Mouse (Mus musculus) heart, embryonic 11.5 days (tissue): ENCODE measurements around the gene Pde4c. TPM values are rescaled to one million over a fixed set of nuclear protein-coding genes. Genes with fewer than 3 reads are reported as not detected.

Source experiments
- ATAC-seq: fragments of 200-750 bp; cut with Nextera tagmentation; replicated peaks from 2 replicates; pipeline ENCODE4 v1.8.0; 2017; ENCODE audit warnings: moderate library complexity; ENCODE audit not compliant: insufficient number of reproducible peaks, low FRiP score, low TSS enrichment
- H3K27ac ChIP-seq: fragments of 300-500 bp; sonication (generic); 2 replicates; pipeline ENCODE4 v1.5.1; 2014; ENCODE audit warnings: mild to moderate bottlenecking, low read depth, low read length
- H3K27me3 ChIP-seq: fragments of 300-500 bp; sonication (generic); 2 replicates; pipeline ENCODE4 v1.6.1; 2014; ENCODE audit warnings: mild to moderate bottlenecking, low read length, mixed read lengths; ENCODE audit not compliant: control insufficient read depth, insufficient read depth
- H3K36me3 ChIP-seq: fragments of 300-500 bp; sonication (generic); 2 replicates; pipeline ENCODE4 v1.6.1; 2014; ENCODE audit warnings: mild to moderate bottlenecking, low read length, moderate library complexity, mixed read lengths; ENCODE audit not compliant: control insufficient read depth, insufficient read depth
- H3K4me1 ChIP-seq: fragments of 300-500 bp; sonication (generic); 2 replicates; pipeline ENCODE4 v1.6.1; 2014; ENCODE audit warnings: low read length; ENCODE audit not compliant: control insufficient read depth, insufficient read depth
- H3K4me2 ChIP-seq: fragments of 300-500 bp; sonication (generic); 2 replicates; pipeline ENCODE4 v1.6.1; 2014; ENCODE audit warnings: mild to moderate bottlenecking, moderate library complexity
- H3K4me3 ChIP-seq: fragments of 300-500 bp; sonication (generic); 2 replicates; pipeline ENCODE4 v1.5.1; 2014; ENCODE audit warnings: low read depth, low read length
- H3K9ac ChIP-seq: fragments of 300-500 bp; sonication (generic); 2 replicates; pipeline ENCODE4 v1.6.1; 2014; ENCODE audit warnings: mild to moderate bottlenecking, low read depth, low read length, moderate library complexity
- H3K9me3 ChIP-seq: fragments of 300-500 bp; sonication (generic); replicated peaks from 2 replicates; pipeline ENCODE4 v1.6.1; 2016; ENCODE audit warnings: low read length; ENCODE audit not compliant: control insufficient read depth
- WGBS: fragments of 180-500 bp; shearing (Covaris S2); extraction: QIAGEN DNeasy Blood & Tissue Kit; methylation state at CpG from one replicate; pipeline ENCODE4 v1.1.7; 2014; ENCODE audit not compliant: insufficient replicate concordance; 5-methylcytosine and 5-hydroxymethylcytosine counted together
- polyA plus RNA-seq: library from polyadenylated mRNA; unstranded; fragments of >200 nt; fragmentation: Nextera tagmentation; extraction: Ambion mirVana; gene quantifications from 2 replicates; pipeline ENCODE4 v1.2.1, GENCODE M21; 2014

Gene Pde4c
- polyA plus RNA-seq, 1 experiment from 2014 or later: not detected

GRCm38 (mm10) chr8:70742981-70743655 is 19.6 kb downstream of the Pde4c start:
- 3% methylated on average over 38 of the region's 38 CpGs for WGBS
- H3K4me1 ChIP-seq: peaks cover 25% of the 10 kb centered on the region
- H3K9me3 ChIP-seq: no peaks in the 10 kb centered on the region
- peak overlapping the region; percentile 31 for H3K4me3 ChIP-seq
- ATAC-seq: no peak
- H3K4me2 ChIP-seq: peak overlapping the region; percentile 49
- H3K27me3 ChIP-seq: peaks cover 65% of the 10 kb centered on the region
- H3K9ac ChIP-seq: peak overlapping the region; percentile 18; the same call in 1 of the 2 replicates
- H3K36me3 ChIP-seq: no peaks in the 10 kb centered on the region
- H3K27ac ChIP-seq: no peak overlapping the region

GRCm38 (mm10) chr8:70743656-70744590 is 20.4 kb downstream of the Pde4c start:
- H3K4me1 ChIP-seq: peaks cover 25% of the 10 kb centered on the region
- 5% methylated on average over 48 of the region's 48 CpGs for WGBS
- H3K4me2 ChIP-seq: peak overlapping the region; percentile 49
- H3K36me3 ChIP-seq: no peaks in the 10 kb centered on the region
- no peak for ATAC-seq
- no peak overlapping the region for H3K27ac ChIP-seq
- peak overlapping the region; percentile 31 for H3K4me3 ChIP-seq
- no peaks in the 10 kb centered on the region for H3K9me3 ChIP-seq
- H3K27me3 ChIP-seq: peaks cover 73% of the 10 kb centered on the region
- no peak overlapping the region; the same call in 1 of the 2 replicates for H3K9ac ChIP-seq

DNA sequence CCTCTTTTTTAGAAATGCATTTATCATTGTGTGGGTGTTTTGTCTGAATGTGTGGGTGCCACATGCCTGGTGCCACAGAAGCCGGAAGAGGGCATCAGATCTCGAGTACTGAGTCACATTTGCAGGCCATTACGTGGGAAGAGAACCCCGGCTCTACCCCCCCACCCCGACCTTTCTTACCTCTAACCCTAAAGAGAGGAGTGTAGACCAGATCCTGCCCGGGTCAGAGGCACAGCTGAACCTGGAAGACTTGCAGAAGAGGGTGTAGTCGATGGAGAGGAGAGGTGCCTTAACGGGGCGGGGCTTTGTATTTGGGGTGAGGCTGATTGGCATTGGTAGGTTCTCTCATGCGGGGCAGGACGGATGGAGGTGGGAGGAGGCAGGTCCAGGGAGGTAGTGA is 21.3 kb downstream of the Pde4c start:
- WGBS: 48% methylated on average over 11 of the region's 11 CpGs
- no peak for ATAC-seq
- no peak overlapping the region for H3K4me3 ChIP-seq

DNA sequence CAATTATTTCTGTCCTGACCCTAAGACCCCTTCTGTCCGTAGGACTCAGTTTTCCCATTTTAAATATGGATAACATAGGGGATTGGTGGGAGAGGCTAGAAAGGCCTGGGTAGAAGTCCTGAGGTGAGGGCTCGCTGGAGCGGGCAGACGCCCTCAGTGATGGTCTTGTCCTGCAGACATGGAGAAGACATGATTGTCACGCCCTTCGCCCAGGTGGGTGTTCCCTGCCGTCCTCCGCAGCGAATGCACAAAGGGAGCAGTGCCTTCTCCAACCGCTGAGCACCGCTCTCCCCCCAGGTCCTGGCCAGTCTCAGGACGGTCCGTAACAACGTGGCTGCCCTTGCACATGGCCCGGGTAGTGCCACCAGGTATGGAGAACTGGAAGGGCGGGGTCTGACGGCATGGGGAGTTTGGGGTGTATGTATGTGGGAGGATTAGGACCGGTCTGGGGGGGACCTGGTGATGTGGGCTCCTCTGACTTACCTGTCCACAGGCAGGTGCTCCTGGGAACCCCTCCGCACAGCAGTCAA is 22.2 kb downstream of the Pde4c start:
- H3K4me2 ChIP-seq: no peak overlapping the region
- H3K9me3 ChIP-seq: no peaks in the 10 kb centered on the region
- 51% methylated on average over 19 of the region's 19 CpGs for WGBS
- H3K4me1 ChIP-seq: peaks cover 25% of the 10 kb centered on the region
- H3K9ac ChIP-seq: no peak overlapping the region
- peaks cover 88% of the 10 kb centered on the region for H3K27me3 ChIP-seq
- no peak overlapping the region for H3K4me3 ChIP-seq
- H3K36me3 ChIP-seq: no peaks in the 10 kb centered on the region
- H3K27ac ChIP-seq: no peak overlapping the region
- no peak for ATAC-seq

More for the DNA sequence above, 21.3 kb downstream of the Pde4c start:
- Histone ChIP-seq H3K4me1 (peaks cover 25% of the 10 kb centered on the region), H3K9me3 (no peaks in the 10 kb centered on the region), H3K9ac (no peak overlapping the region), H3K4me2 (no peak overlapping the region), H3K36me3 (no peaks in the 10 kb centered on the region), H3K27ac (no peak overlapping the region), H3K27me3 (peaks cover 82% of the 10 kb centered on the region)

- H3K4me1 ChIP-seq: peaks cover 21% of the 10 kb centered on the region
- H3K4me3 ChIP-seq: no peak overlapping the region
- H3K27ac ChIP-seq: no peak overlapping the region
- no peak for ATAC-seq
- H3K9me3 ChIP-seq: no peaks in the 10 kb centered on the region
- no peak overlapping the region for H3K9ac ChIP-seq
- 60% methylated on average over 9 of the region's 9 CpGs for WGBS
- no peak overlapping the region for H3K4me2 ChIP-seq
- no peaks in the 10 kb centered on the region for H3K36me3 ChIP-seq
- peaks cover 88% of the 10 kb centered on the region for H3K27me3 ChIP-seq
Measured at GRCm38 (mm10) chr8:70746676-70747075, 23.2 kb downstream of the Pde4c start.

- ATAC-seq: no peak
- Histone ChIP-seq H3K27ac (no peak overlapping the region), H3K36me3 (no peaks in the 10 kb centered on the region), H3K4me2 (no peak overlapping the region), H3K4me3 (no peak overlapping the region), H3K4me1 (peaks cover 14% of the 10 kb centered on the region), H3K9me3 (no peaks in the 10 kb centered on the region), H3K9ac (no peak overlapping the region), H3K27me3 (peaks cover 81% of the 10 kb centered on the region)
- 77% methylated on average over 18 of the region's 18 CpGs for WGBS
Measured at GRCm38 (mm10) chr8:70747211-70747890, 23.8 kb downstream of the Pde4c start.

DNA sequence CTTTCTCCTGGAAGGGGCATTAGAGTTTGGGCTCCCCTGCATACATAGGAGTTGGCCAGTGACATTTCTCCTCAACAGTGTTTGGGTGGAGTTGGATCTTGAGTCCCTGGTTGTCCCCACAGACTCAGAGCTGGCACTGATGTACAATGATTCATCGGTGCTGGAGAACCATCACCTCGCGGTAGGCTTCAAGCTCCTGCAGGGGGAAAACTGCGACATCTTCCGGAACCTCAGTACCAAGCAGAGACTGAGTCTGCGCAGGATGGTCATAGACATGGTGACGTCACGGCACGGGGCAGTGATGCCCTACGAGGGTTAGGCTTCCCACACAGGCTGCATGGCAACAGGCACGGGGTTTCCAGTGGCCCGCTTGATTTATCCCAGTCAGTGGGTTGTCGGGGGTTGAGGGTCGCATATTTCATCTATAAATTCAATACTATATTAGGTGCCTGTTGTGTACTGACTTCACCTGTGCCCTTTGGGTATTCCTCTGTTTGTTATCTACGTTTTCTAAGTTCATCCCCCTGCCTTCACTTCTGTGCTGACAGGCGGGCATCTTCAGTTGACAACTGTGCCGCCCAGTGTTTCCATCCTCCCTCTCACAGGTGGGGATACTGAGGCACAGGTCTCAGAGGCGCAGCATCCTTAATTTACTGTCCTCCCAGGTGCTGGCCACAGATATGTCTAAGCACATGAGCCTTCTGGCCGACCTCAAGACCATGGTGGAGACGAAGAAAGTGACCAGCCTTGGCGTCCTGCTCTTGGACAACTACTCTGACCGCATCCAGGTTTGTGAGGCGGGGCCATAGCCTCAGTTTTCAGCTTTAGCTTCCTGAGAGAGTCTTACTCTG is 25.0 kb downstream of the Pde4c start:
- peaks cover 70% of the 10 kb centered on the region for H3K27me3 ChIP-seq
- peaks cover 7% of the 10 kb centered on the region for H3K4me1 ChIP-seq
- 78% methylated on average over 23 of the region's 23 CpGs for WGBS
- no peak for ATAC-seq
- H3K36me3 ChIP-seq: no peaks in the 10 kb centered on the region
- H3K27ac ChIP-seq: no peak overlapping the region
- H3K4me3 ChIP-seq: no peak overlapping the region
- H3K4me2 ChIP-seq: no peak overlapping the region
- H3K9ac ChIP-seq: no peak overlapping the region
- no peaks in the 10 kb centered on the region for H3K9me3 ChIP-seq
